Mouse (Mus musculus): Measurements from ENCODE around the gene Dclre1a. TPM values are rescaled to one million over a fixed set of nuclear protein-coding genes. Genes with fewer than 3 reads are reported as not detected.

The Dclre1a gene
- polyA plus RNA-seq, 1 experiment from 2014 or later = 13.7 TPM

DNA sequence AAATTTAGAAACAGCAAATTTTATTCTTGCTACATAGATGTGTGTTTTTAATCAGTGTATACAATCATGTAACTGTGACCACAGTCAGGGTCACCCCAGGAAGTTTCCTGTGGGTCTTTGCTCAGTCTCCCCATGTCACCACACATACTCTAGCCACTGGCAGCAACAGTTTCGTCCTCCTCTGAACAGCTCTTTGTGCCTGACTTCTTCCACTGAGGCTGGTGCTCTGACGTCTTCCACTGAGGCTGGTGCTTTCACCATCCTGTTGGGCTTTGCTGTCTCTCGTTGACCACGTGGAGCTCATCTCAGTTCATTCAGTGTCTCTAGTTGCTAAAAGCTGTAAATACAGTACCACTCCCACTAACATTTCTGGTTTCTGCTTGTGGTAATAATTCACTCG, 34.0 kb upstream of the Dclre1a start:
- H3K9ac ChIP-seq (replicated peaks; ENCODE audit: low read depth, low read length) = no peak overlapping the region
- no peaks in the 10 kb centered on the region for H3K27me3 ChIP-seq (replicated peaks; ENCODE audit: control insufficient read depth, insufficient read depth, low read length)
- peaks cover 2% of the 10 kb centered on the region; the same call in 1 of the 2 replicates for H3K36me3 ChIP-seq (ENCODE audit: control insufficient read depth, insufficient read depth)
- H3K9me3 ChIP-seq (ENCODE audit: control insufficient read depth, low read length) = no peaks in the 10 kb centered on the region
- WGBS = 90% methylated on average over 5 of the region's 5 CpGs
- no peak overlapping the region for H3K27ac ChIP-seq (ENCODE audit: low read length)
- no peak for ATAC-seq
- no peak overlapping the region for H3K4me3 ChIP-seq (replicated peaks; ENCODE audit: low read length)
- H3K4me2 ChIP-seq (ENCODE audit: low read length) = no peak overlapping the region
- no peaks in the 10 kb centered on the region for H3K4me1 ChIP-seq (replicated peaks; ENCODE audit: control insufficient read depth, insufficient read depth, low read length)

DNA sequence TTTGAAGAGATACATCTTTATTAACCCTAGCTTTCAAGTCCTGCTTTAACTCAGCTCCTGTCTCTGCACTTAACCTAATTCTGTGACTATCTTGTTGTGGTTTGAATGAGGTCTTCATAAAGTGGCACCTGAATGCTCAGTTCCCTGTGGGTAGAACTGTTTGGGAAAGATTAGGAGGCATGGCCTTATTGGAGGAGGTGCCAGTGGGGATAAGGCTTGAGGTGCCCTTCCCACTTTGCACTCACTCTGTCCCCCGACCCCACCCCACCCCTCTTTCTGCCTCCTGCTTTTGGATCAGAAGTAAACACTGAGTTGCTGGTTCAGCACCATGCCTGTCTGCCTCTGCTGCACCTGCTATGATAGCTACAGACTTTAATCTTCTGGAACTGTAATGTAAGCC, 29.8 kb upstream of the Dclre1a start:
- Histone ChIP-seq H3K27me3 (replicated peaks; ENCODE audit: control insufficient read depth, insufficient read depth, low read length) (no peaks in the 10 kb centered on the region), H3K27ac (ENCODE audit: low read length) (no peak overlapping the region), H3K4me2 (ENCODE audit: low read length) (no peak overlapping the region), H3K4me1 (replicated peaks; ENCODE audit: control insufficient read depth, insufficient read depth, low read length) (no peaks in the 10 kb centered on the region), H3K9ac (replicated peaks; ENCODE audit: low read depth, low read length) (no peak overlapping the region), H3K9me3 (ENCODE audit: control insufficient read depth, low read length) (no peaks in the 10 kb centered on the region), H3K4me3 (replicated peaks; ENCODE audit: low read length) (no peak overlapping the region), H3K36me3 (ENCODE audit: control insufficient read depth, insufficient read depth) (no peaks in the 10 kb centered on the region)
- ATAC-seq = no peak
- 88% methylated on average over 1 of the region's 1 CpGs for WGBS

- no peak overlapping the region for H3K4me3 ChIP-seq (replicated peaks; ENCODE audit: low read length)
- H3K4me1 ChIP-seq (replicated peaks; ENCODE audit: control insufficient read depth, insufficient read depth, low read length) = peaks cover 3% of the 10 kb centered on the region; the same call in 1 of the 2 replicates
- H3K27me3 ChIP-seq (replicated peaks; ENCODE audit: control insufficient read depth, insufficient read depth, low read length) = no peaks in the 10 kb centered on the region
- no peak overlapping the region for H3K27ac ChIP-seq (ENCODE audit: low read length)
- H3K9ac ChIP-seq (replicated peaks; ENCODE audit: low read depth, low read length) = no peak overlapping the region
- 97% methylated on average over 6 of the region's 6 CpGs for WGBS
- H3K4me2 ChIP-seq (ENCODE audit: low read length) = no peak overlapping the region
- H3K9me3 ChIP-seq (ENCODE audit: control insufficient read depth, low read length) = no peaks in the 10 kb centered on the region
- no peaks in the 10 kb centered on the region for H3K36me3 ChIP-seq (ENCODE audit: control insufficient read depth, insufficient read depth)
- ATAC-seq = no peak
Measured at GRCm38 (mm10) chr19:56573184-56573583, 25.2 kb upstream of the Dclre1a start.

GRCm38 (mm10) chr19:56571913-56572312, 23.9 kb upstream of the Dclre1a start:
- no peaks in the 10 kb centered on the region for H3K27me3 ChIP-seq (replicated peaks; ENCODE audit: control insufficient read depth, insufficient read depth, low read length)
- H3K36me3 ChIP-seq (ENCODE audit: control insufficient read depth, insufficient read depth) = no peaks in the 10 kb centered on the region
- no peak for ATAC-seq
- no peak overlapping the region for H3K4me3 ChIP-seq (replicated peaks; ENCODE audit: low read length)
- no peak overlapping the region for H3K4me2 ChIP-seq (ENCODE audit: low read length)
- WGBS = 79% methylated on average over 5 of the region's 5 CpGs
- H3K27ac ChIP-seq (ENCODE audit: low read length) = no peak overlapping the region
- H3K9me3 ChIP-seq (ENCODE audit: control insufficient read depth, low read length) = no peaks in the 10 kb centered on the region
- H3K9ac ChIP-seq (replicated peaks; ENCODE audit: low read depth, low read length) = no peak overlapping the region
- H3K4me1 ChIP-seq (replicated peaks; ENCODE audit: control insufficient read depth, insufficient read depth, low read length) = peaks cover 3% of the 10 kb centered on the region; the same call in 1 of the 2 replicates

DNA sequence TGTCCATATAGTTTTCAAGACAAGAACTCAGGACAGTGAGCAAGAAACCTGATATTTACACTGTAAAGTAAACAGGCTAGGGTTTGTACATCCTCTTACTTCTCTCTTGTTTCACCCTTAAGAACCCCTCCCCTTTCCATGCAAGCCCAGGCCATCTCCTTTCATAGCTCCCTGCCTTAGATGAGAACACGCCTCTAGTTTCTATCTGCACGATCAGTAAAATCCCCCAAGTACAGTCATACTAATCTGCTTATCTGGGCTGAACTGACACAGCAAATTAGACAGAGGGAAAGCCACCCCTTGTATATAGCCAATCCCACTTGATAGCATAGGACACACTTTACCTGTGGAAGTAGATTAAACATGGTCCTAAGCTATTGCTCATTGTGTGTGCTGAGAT, 23.2 kb upstream of the Dclre1a start:
- no peak overlapping the region for H3K4me3 ChIP-seq (replicated peaks; ENCODE audit: low read length)

DNA sequence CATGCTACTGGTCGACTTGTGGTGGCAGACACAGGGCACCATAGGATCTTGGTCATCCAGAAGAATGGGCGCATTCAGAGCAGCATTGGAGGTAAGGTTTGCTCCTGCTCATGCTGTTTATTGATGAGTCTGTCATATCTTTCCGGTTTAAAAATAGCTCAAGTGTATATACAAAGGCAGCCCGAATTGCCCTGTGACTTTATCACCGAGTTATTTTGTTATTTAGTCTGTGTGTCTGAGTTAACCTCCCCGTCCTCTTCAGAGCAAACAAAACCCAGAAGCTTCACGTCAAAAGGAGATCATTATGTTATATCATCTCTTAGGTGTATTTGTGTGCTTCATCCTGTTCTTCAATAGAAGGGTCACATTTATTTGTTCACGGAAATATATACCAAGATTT, 22.8 kb upstream of the Dclre1a start:
- no peaks in the 10 kb centered on the region for H3K36me3 ChIP-seq (ENCODE audit: control insufficient read depth, insufficient read depth)
- no peaks in the 10 kb centered on the region for H3K27me3 ChIP-seq (replicated peaks; ENCODE audit: control insufficient read depth, insufficient read depth, low read length)
- H3K27ac ChIP-seq (ENCODE audit: low read length) = no peak overlapping the region
- H3K9me3 ChIP-seq (ENCODE audit: control insufficient read depth, low read length) = no peaks in the 10 kb centered on the region
- H3K4me2 ChIP-seq (ENCODE audit: low read length) = no peak overlapping the region
- no peak overlapping the region for H3K4me3 ChIP-seq (replicated peaks; ENCODE audit: low read length)
- no peak for ATAC-seq
- 94% methylated on average over 8 of the region's 8 CpGs for WGBS
- H3K9ac ChIP-seq (replicated peaks; ENCODE audit: low read depth, low read length) = no peak overlapping the region
- H3K4me1 ChIP-seq (replicated peaks; ENCODE audit: control insufficient read depth, insufficient read depth, low read length) = peaks cover 3% of the 10 kb centered on the region; the same call in 1 of the 2 replicates

More for the DNA sequence above, 23.2 kb upstream of the Dclre1a start:
- WGBS = 80% methylated on average over 2 of the region's 2 CpGs
- H3K9me3 ChIP-seq (ENCODE audit: control insufficient read depth, low read length) = no peaks in the 10 kb centered on the region
- no peaks in the 10 kb centered on the region for H3K27me3 ChIP-seq (replicated peaks; ENCODE audit: control insufficient read depth, insufficient read depth, low read length)
- H3K9ac ChIP-seq (replicated peaks; ENCODE audit: low read depth, low read length) = no peak overlapping the region
- peaks cover 3% of the 10 kb centered on the region; the same call in 1 of the 2 replicates for H3K4me1 ChIP-seq (replicated peaks; ENCODE audit: control insufficient read depth, insufficient read depth, low read length)
- no peak for ATAC-seq
- H3K27ac ChIP-seq (ENCODE audit: low read length) = no peak overlapping the region
- no peaks in the 10 kb centered on the region for H3K36me3 ChIP-seq (ENCODE audit: control insufficient read depth, insufficient read depth)
- no peak overlapping the region for H3K4me2 ChIP-seq (ENCODE audit: low read length)

DNA sequence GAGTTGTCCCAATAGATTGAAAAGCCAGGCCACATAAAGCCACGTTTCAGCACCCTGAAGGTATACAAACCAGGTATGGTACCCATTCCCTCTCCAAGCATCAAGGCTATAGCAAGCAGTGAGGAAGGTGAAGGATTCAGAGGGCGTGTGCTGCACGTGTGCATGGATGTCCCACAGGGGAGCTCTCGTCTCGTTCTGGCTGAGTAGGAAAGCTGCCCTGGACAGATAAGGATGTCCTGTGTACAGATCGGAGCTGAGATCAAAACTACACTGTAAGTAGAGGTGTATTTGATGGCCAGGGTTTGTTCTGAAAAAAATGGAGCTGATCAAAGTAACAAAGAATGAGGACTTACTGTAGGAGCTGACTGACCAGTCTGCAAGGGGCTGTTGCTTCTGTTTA, 18.9 kb upstream of the Dclre1a start:
- H3K27ac ChIP-seq (ENCODE audit: low read length) = no peak overlapping the region
- no peaks in the 10 kb centered on the region for H3K9me3 ChIP-seq (ENCODE audit: control insufficient read depth, low read length)
- H3K4me2 ChIP-seq (ENCODE audit: low read length) = no peak overlapping the region
- H3K4me3 ChIP-seq (replicated peaks; ENCODE audit: low read length) = no peak overlapping the region
- H3K36me3 ChIP-seq (ENCODE audit: control insufficient read depth, insufficient read depth) = no peaks in the 10 kb centered on the region
- no peaks in the 10 kb centered on the region for H3K27me3 ChIP-seq (replicated peaks; ENCODE audit: control insufficient read depth, insufficient read depth, low read length)
- no peak for ATAC-seq
- peaks cover 1% of the 10 kb centered on the region; the same call in 1 of the 2 replicates for H3K4me1 ChIP-seq (replicated peaks; ENCODE audit: control insufficient read depth, insufficient read depth, low read length)
- WGBS = 87% methylated on average over 6 of the region's 6 CpGs
- no peak overlapping the region for H3K9ac ChIP-seq (replicated peaks; ENCODE audit: low read depth, low read length)

DNA sequence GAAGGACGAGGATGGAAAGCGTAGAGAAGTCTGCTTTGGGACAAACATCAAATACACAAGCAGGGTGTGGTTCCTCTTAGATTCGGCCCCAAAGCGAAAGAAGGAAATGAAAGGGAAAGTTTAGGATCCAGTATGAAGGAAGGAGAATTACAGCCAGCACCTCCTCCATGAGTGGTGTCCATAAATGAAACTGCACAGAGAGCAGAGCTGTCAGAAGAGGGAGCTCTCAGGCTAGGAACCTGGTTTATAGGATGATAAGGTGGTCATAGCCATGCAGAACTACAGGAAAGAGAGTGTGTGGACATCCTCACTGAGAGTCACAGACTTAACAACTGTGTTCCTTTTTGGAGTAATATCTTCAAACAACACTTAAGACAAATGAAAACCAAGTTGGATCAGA, 18.0 kb upstream of the Dclre1a start:
- 81% methylated on average over 4 of the region's 4 CpGs for WGBS

DNA sequence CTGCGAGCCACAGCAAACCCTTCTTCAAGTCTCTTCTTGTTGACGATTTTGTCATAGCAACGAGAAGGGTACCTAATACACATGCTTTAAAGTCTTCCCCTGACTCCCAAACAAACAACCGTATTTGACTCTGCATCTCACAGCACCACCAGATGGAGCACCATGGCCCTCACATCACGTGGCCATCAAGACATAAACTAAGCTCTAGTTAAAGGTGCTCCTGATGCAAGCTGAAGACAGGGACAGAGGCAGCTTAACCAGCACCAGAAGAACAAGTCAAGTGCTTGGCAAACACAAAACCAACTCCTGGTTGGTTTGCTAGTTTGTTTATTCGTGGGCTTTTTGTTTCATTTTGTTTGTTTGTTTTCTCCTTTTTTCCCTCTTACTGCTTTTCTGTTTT, 17.3 kb upstream of the Dclre1a start:
- Histone ChIP-seq H3K27me3 (replicated peaks; ENCODE audit: control insufficient read depth, insufficient read depth, low read length) (no peaks in the 10 kb centered on the region), H3K9ac (replicated peaks; ENCODE audit: low read depth, low read length) (no peak overlapping the region), H3K9me3 (ENCODE audit: control insufficient read depth, low read length) (no peaks in the 10 kb centered on the region), H3K4me2 (ENCODE audit: low read length) (no peak overlapping the region), H3K4me1 (replicated peaks; ENCODE audit: control insufficient read depth, insufficient read depth, low read length) (no peaks in the 10 kb centered on the region), H3K36me3 (ENCODE audit: control insufficient read depth, insufficient read depth) (no peaks in the 10 kb centered on the region), H3K4me3 (replicated peaks; ENCODE audit: low read length) (no peak overlapping the region), H3K27ac (ENCODE audit: low read length) (no peak overlapping the region)
- no peak for ATAC-seq
- WGBS = 73% methylated on average over 6 of the region's 6 CpGs

More for the DNA sequence above, 18.0 kb upstream of the Dclre1a start:
- Histone ChIP-seq H3K9me3 (ENCODE audit: control insufficient read depth, low read length) (no peaks in the 10 kb centered on the region), H3K4me1 (replicated peaks; ENCODE audit: control insufficient read depth, insufficient read depth, low read length) (no peaks in the 10 kb centered on the region), H3K4me2 (ENCODE audit: low read length) (no peak overlapping the region), H3K4me3 (replicated peaks; ENCODE audit: low read length) (no peak overlapping the region), H3K27ac (ENCODE audit: low read length) (no peak overlapping the region), H3K9ac (replicated peaks; ENCODE audit: low read depth, low read length) (no peak overlapping the region), H3K27me3 (replicated peaks; ENCODE audit: control insufficient read depth, insufficient read depth, low read length) (no peaks in the 10 kb centered on the region), H3K36me3 (ENCODE audit: control insufficient read depth, insufficient read depth) (no peaks in the 10 kb centered on the region)
- ATAC-seq = no peak

DNA sequence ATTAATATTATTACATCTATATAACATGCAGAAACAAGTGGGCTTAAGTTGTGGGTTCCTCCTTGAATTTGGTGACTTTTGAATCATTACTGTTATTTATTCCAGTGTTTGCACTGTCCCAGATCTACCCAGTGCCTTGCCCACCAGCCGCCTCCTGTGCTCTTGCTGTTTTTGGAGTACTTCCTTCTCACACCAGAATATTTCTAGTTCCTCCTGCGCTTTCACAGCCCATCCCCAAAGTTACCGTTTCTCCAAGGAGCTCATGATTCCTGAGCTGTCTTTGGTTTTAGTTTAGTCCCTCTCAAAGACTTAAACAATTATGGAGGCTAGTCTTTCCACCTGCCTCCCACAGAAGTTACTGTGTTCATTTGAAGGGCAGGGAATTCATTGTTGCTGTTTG, 15.4 kb upstream of the Dclre1a start:
- Histone ChIP-seq H3K9ac (replicated peaks; ENCODE audit: low read depth, low read length) (no peak overlapping the region), H3K4me2 (ENCODE audit: low read length) (no peak overlapping the region), H3K27ac (ENCODE audit: low read length) (no peak overlapping the region), H3K36me3 (ENCODE audit: control insufficient read depth, insufficient read depth) (no peaks in the 10 kb centered on the region), H3K4me3 (replicated peaks; ENCODE audit: low read length) (no peak overlapping the region), H3K4me1 (replicated peaks; ENCODE audit: control insufficient read depth, insufficient read depth, low read length) (no peaks in the 10 kb centered on the region), H3K9me3 (ENCODE audit: control insufficient read depth, low read length) (no peaks in the 10 kb centered on the region), H3K27me3 (replicated peaks; ENCODE audit: control insufficient read depth, insufficient read depth, low read length) (no peaks in the 10 kb centered on the region)
- no peak for ATAC-seq
- WGBS = 91% methylated on average over 3 of the region's 3 CpGs

Data from forebrain, embryonic 16.5 days (tissue).